Mouse (Mus musculus) MEL (cell line): ENCODE results near the gene Il17ra. TPM values are rescaled to one million over a fixed set of nuclear protein-coding genes. Genes with fewer than 3 reads are reported as not detected.

Experiments
- DNase-seq: peaks from one replicate; pipeline ENCODE4 v3.0.0; 2011; ENCODE audit warnings: low read depth, low spot score
- H3K27ac ChIP-seq: 2 replicates; pipeline ENCODE4 v1.5.1; 2012; ENCODE audit warnings: low read depth, mild to moderate bottlenecking, control low read depth, low read length, moderate library complexity; ENCODE audit not compliant: control insufficient read depth
- H3K27me3 ChIP-seq, 2 experiments: fragments of 150-350 bp in 1 of 2; sonication (generic) in 1 of 2; 2 replicates each; pipeline ENCODE4 v1.6.1; 2012; ENCODE audit warnings: low read length in 2 of 2, mild to moderate bottlenecking in 2 of 2, improper control_type of control experiment in 1 of 2, moderate library complexity in 1 of 2; ENCODE audit not compliant: insufficient read depth in 2 of 2, control insufficient read depth in 1 of 2
- H3K36me3 ChIP-seq, 2 experiments: 2 replicates each; pipeline ENCODE4 v1.6.1; 2012 to 2014; ENCODE audit warnings: low read length in 2 of 2, improper control_type of control experiment in 1 of 2, inconsistent platforms in 1 of 2, mild to moderate bottlenecking in 1 of 2; ENCODE audit not compliant: insufficient read depth in 2 of 2, control insufficient read depth in 1 of 2
- H3K4me1 ChIP-seq, 2 experiments: fragments of 150-350 bp in 1 of 2; sonication (generic) in 1 of 2; 2 replicates each; pipeline ENCODE4 v1.6.1; 2012; ENCODE audit warnings: low read length in 2 of 2, improper control_type of control experiment in 1 of 2, mild to moderate bottlenecking in 1 of 2; ENCODE audit not compliant: insufficient read depth in 2 of 2, control insufficient read depth in 1 of 2
- H3K4me3 ChIP-seq, 2 experiments: fragments of 150-350 bp in 1 of 2; sonication (generic) in 1 of 2; 2 replicates each; pipeline ENCODE4 v1.5.1; 2012; ENCODE audit warnings: low read depth in 2 of 2, low read length in 2 of 2, mild to moderate bottlenecking in 2 of 2, moderate library complexity in 2 of 2, control low read depth in 1 of 2, improper control_type of control experiment in 1 of 2; ENCODE audit not compliant: control insufficient read depth in 1 of 2, insufficient read depth in 1 of 2
- H3K79me2 ChIP-seq: 2 replicates; pipeline ENCODE4 v1.6.1; 2012; ENCODE audit warnings: mild to moderate bottlenecking, low read length, moderate library complexity; ENCODE audit not compliant: control insufficient read depth, poor library complexity, insufficient read depth
- H3K9ac ChIP-seq: 2 replicates; pipeline ENCODE4 v1.6.1; 2012; ENCODE audit warnings: low read depth, mild to moderate bottlenecking, control low read depth, low read length, moderate library complexity; ENCODE audit not compliant: control insufficient read depth, poor library complexity, severe bottlenecking
- H3K9me3 ChIP-seq: fragments of 150-350 bp; sonication (generic); replicated peaks from 2 replicates; pipeline ENCODE4 v1.6.1; 2012; ENCODE audit warnings: mild to moderate bottlenecking, low read length, improper control_type of control experiment, moderate library complexity; ENCODE audit not compliant: insufficient read depth
- BHLHE40 ChIP-seq: IDR thresholded peaks from 2 replicates; pipeline ENCODE4 v1.6.1; 2012; ENCODE audit warnings: low read depth, mild to moderate bottlenecking, inconsistent platforms, low read length, improper control_type of control experiment, borderline replicate concordance
- CHD1 ChIP-seq: IDR thresholded peaks from 2 replicates; pipeline ENCODE4 v1.6.1; 2012; ENCODE audit warnings: low read depth, mild to moderate bottlenecking, inconsistent platforms, low read length, improper control_type of control experiment
- CHD2 ChIP-seq: IDR thresholded peaks from 2 replicates; pipeline ENCODE4 v1.6.1; 2011; ENCODE audit warnings: low read length, improper control_type of control experiment
- CTCF ChIP-seq, 3 experiments: IDR thresholded peaks in 2 of 3; conservative IDR thresholded peaks in 1 of 3; 2 replicates each; pipeline ENCODE4 v1.5.1; 2011 to 2012; ENCODE audit warnings: low read length in 3 of 3, low read depth in 2 of 3, mild to moderate bottlenecking in 2 of 3, improper control_type of control experiment in 1 of 3, inconsistent platforms in 1 of 3, mixed read lengths in 1 of 3, moderate library complexity in 1 of 3; ENCODE audit not compliant: control insufficient read depth in 1 of 3, insufficient read depth in 1 of 3, poor library complexity in 1 of 3, severe bottlenecking in 1 of 3
- E2F4 ChIP-seq: IDR thresholded peaks from 2 replicates; pipeline ENCODE4 v1.6.1; 2011; ENCODE audit warnings: low read depth, low read length, improper control_type of control experiment, borderline replicate concordance
- GATA1 ChIP-seq: IDR thresholded peaks from 2 replicates; pipeline ENCODE4 v1.6.1; 2011; ENCODE audit warnings: low read depth, low read length, improper control_type of control experiment
- HCFC1 ChIP-seq: IDR thresholded peaks from 2 replicates; pipeline ENCODE4 v1.6.1; 2012; ENCODE audit warnings: low read depth, mild to moderate bottlenecking, inconsistent platforms, low read length, improper control_type of control experiment, moderate library complexity
- JUND ChIP-seq: IDR thresholded peaks from 2 replicates; pipeline ENCODE4 v1.6.1; 2011; ENCODE audit warnings: low read depth, mild to moderate bottlenecking, improper control_type of control experiment, low read length
- KAT2A ChIP-seq: conservative IDR thresholded peaks from 2 replicates; pipeline ENCODE4 v1.6.1; 2012; ENCODE audit warnings: low read depth, low read length, improper control_type of control experiment, inconsistent platforms
- MAFK ChIP-seq: IDR thresholded peaks from 2 replicates; pipeline ENCODE4 v1.6.1; 2011; ENCODE audit warnings: low read depth, mild to moderate bottlenecking, low read length, improper control_type of control experiment, borderline replicate concordance
- MAX ChIP-seq: IDR thresholded peaks from 2 replicates; pipeline ENCODE4 v1.6.1; 2011; ENCODE audit warnings: low read length, improper control_type of control experiment
- MYC ChIP-seq: IDR thresholded peaks from 2 replicates; pipeline ENCODE4 v1.6.1; 2011; ENCODE audit warnings: low read depth, mild to moderate bottlenecking, low read length, improper control_type of control experiment, moderate library complexity
- NRF1 ChIP-seq: IDR thresholded peaks from 2 replicates; pipeline ENCODE4 v1.6.1; 2014; ENCODE audit warnings: low read depth, mild to moderate bottlenecking, inconsistent platforms, low read length, improper control_type of control experiment, moderate library complexity; ENCODE audit not compliant: poor library complexity, insufficient read depth, severe bottlenecking
- POLR2AphosphoS5 ChIP-seq: IDR thresholded peaks from 2 replicates; pipeline ENCODE4 v1.6.1; 2012; ENCODE audit warnings: low read depth, borderline replicate concordance, mild to moderate bottlenecking, inconsistent platforms, low read length, moderate library complexity, mixed read lengths
- RCOR1 ChIP-seq: IDR thresholded peaks from 2 replicates; pipeline ENCODE4 v1.6.1; 2012; ENCODE audit warnings: low read depth, mild to moderate bottlenecking, inconsistent platforms, low read length, improper control_type of control experiment
- SMC3 ChIP-seq: IDR thresholded peaks from 2 replicates; pipeline ENCODE4 v1.6.1; 2011; ENCODE audit warnings: low read depth, low read length, improper control_type of control experiment
- TAL1 ChIP-seq: IDR thresholded peaks from 2 replicates; pipeline ENCODE4 v1.6.1; 2012; ENCODE audit warnings: mild to moderate bottlenecking, inconsistent platforms, low read length, moderate library complexity, mixed read lengths
- TBP ChIP-seq: IDR thresholded peaks from 2 replicates; pipeline ENCODE4 v1.8.0; 2011; ENCODE audit warnings: low read depth, low read length, improper control_type of control experiment
- USF2 ChIP-seq, 2 experiments: IDR thresholded peaks; 2 replicates each; pipeline ENCODE4 v1.6.1; 2011 to 2012; ENCODE audit warnings: improper control_type of control experiment in 2 of 2, low read length in 2 of 2, borderline replicate concordance in 1 of 2, inconsistent platforms in 1 of 2, low read depth in 1 of 2, mild to moderate bottlenecking in 1 of 2; ENCODE audit not compliant: insufficient read depth in 1 of 2
- ZKSCAN1 ChIP-seq: IDR thresholded peaks from 2 replicates; pipeline ENCODE4 v1.6.1; 2012; ENCODE audit warnings: low read depth, mild to moderate bottlenecking, inconsistent platforms, low read length, improper control_type of control experiment, moderate library complexity
- ZNF384 ChIP-seq: IDR thresholded peaks from 2 replicates; pipeline ENCODE4 v1.6.1; 2012; ENCODE audit warnings: low read depth, mild to moderate bottlenecking, inconsistent platforms, low read length, improper control_type of control experiment
- polyA plus RNA-seq, 2 experiments: library from polyadenylated mRNA; stranded (reverse) in 1 of 2; unstranded in 1 of 2; fragments of >175 nt in 1 of 2; fragments of >200 nt in 1 of 2; gene quantifications; 2 replicates each; pipeline versions ENCODE4 v1.2.1 to v1.2.4; 2012; ENCODE audit warnings: low replicate concordance in 2 of 2, low read depth in 1 of 2; ENCODE audit not compliant: insufficient read length in 2 of 2, insufficient read depth in 1 of 2, missing spikeins in 1 of 2
- total RNA-seq: library from RNA; depleted of rRNA; stranded (reverse); fragments of 300-350 nt; gene quantifications from 2 replicates; pipeline ENCODE4 v1.2.3, GENCODE M21; 2012

The Il17ra gene
- total and polyA plus RNA-seq, 3 experiments: 18.0 to 43.3 TPM; not detected in 1

DNA sequence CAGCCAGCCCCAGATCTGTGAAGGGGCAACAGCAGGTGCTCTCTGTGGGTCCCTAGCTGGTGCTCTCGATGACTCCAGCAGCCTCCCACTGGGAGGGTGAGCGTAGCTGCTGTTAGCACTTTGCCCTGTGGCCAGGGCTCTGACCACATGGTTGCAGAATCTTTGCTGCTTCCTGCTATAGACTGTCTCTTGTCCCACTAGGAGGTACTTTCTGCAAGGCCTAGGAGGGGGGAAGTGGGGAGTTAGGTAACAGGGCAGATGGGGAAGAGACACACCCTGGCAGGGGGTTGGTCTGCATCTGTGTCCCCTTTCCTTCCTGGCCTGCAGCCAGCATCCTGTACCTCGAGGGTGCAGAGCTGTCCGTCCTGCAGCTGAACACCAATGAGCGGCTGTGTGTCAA, 10.4 kb downstream of the Il17ra start:
- Histone ChIP-seq H3K36me3 (peaks cover 10 to 26% of the 10 kb centered on the region in 2 experiments), H3K4me3 (no peak overlapping the region), H3K27me3 (no peaks in the 10 kb centered on the region), H3K4me1 (peaks cover 3 to 36% of the 10 kb centered on the region in 2 experiments; a peak in 3 of 4 replicates), H3K79me2 (peaks cover 17% of the 10 kb centered on the region), H3K27ac (no peak overlapping the region), H3K9ac (no peak overlapping the region; the same call in 1 of the 2 replicates), H3K9me3 (no peaks in the 10 kb centered on the region)
- DNase-seq: no peak
- TF ChIP-seq MAX (no peak), SMC3 (no peak), CTCF (IDR thresholded peaks at IDR 0.05 in 2 of 3, conservative IDR thresholded peaks at IDR 0.05 in 1 of 3; ENCODE audit: control insufficient read depth in 1 of 3, insufficient read depth in 1 of 3, low read depth in 2 of 3, low read length in 3 of 3, poor library complexity in 1 of 3, severe bottlenecking in 1 of 3) (no peak), TAL1 (no peak), KAT2A (no peak), CHD1 (no peak), POLR2AphosphoS5 (no peak), TBP (no peak), BHLHE40 (no peak), E2F4 (no peak), RCOR1 (no peak), MYC (no peak), CHD2 (no peak), GATA1 (no peak)

DNA sequence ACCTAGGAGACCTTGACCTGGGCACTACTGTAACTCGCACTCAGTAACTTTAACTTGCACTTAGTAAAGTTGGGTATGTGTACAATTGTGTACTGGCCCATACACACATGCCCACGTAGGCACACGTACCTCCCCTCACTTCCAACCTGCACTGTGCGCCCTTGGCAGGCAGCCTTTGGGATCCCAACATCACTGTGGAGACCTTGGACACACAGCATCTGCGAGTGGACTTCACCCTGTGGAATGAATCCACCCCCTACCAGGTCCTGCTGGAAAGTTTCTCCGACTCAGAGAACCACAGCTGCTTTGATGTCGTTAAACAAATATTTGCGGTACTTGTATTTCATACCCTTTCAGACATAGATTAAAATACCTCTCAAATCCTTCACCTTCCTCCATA, 12.2 kb downstream of the Il17ra start:
- Histone ChIP-seq H3K27ac (no peak overlapping the region), H3K9ac (no peak overlapping the region), H3K79me2 (peaks cover 10% of the 10 kb centered on the region), H3K36me3 (peaks cover 12 to 15% of the 10 kb centered on the region in 2 experiments), H3K4me3 (no peak overlapping the region), H3K9me3 (no peaks in the 10 kb centered on the region), H3K4me1 (peaks cover 0 to 25% of the 10 kb centered on the region in 2 experiments; a peak in 2 of 4 replicates), H3K27me3 (no peaks in the 10 kb centered on the region)
- TF ChIP-seq RCOR1 (no peak), ZNF384 (no peak), TBP (no peak), USF2 (IDR thresholded peaks at IDR 0.05; ENCODE audit: borderline replicate concordance in 1 of 2, insufficient read depth in 1 of 2, low read depth in 1 of 2, low read length in 2 of 2) (no peak), JUND (no peak), MAFK (no peak), POLR2AphosphoS5 (no peak), ZKSCAN1 (no peak), TAL1 (no peak), MAX (no peak), NRF1 (no peak), HCFC1 (no peak)
- no peak for DNase-seq
